Mouse (Mus musculus) stomach, embryonic 14.5 days (tissue): ENCODE data around the gene Mgat2. TPM values are rescaled to one million over a fixed set of nuclear protein-coding genes. Genes with fewer than 3 reads are reported as not detected.

ENCODE experiments used
- ATAC-seq: fragments of 200-750 bp; cut with Nextera tagmentation; 2 replicates; pipeline ENCODE4 v1.8.0; 2017; ENCODE audit warnings: low read depth, moderate TSS enrichment; ENCODE audit not compliant: insufficient number of reproducible peaks, insufficient read depth, low FRiP score
- H3K27ac ChIP-seq: fragments of 300-500 bp; sonication (generic); 2 replicates; pipeline ENCODE4 v1.5.1; 2014; ENCODE audit warnings: mild to moderate bottlenecking, low read length, moderate library complexity, mixed read lengths
- H3K27me3 ChIP-seq: fragments of 300-500 bp; sonication (generic); 2 replicates; pipeline ENCODE4 v1.6.1; 2014; ENCODE audit warnings: low read length, control low read depth, mixed read lengths; ENCODE audit not compliant: control insufficient read depth, insufficient read depth
- H3K36me3 ChIP-seq: fragments of 300-500 bp; sonication (generic); 2 replicates; pipeline ENCODE4 v1.6.1; 2014; ENCODE audit warnings: mild to moderate bottlenecking, control low read depth, low read length, moderate library complexity, mixed read lengths; ENCODE audit not compliant: control insufficient read depth, insufficient read depth
- H3K4me1 ChIP-seq: fragments of 300-500 bp; sonication (generic); 2 replicates; pipeline ENCODE4 v1.6.1; 2014; ENCODE audit warnings: low read length, control low read depth, mixed read lengths; ENCODE audit not compliant: control insufficient read depth, insufficient read depth
- H3K4me2 ChIP-seq: fragments of 300-500 bp; sonication (generic); replicated peaks from 2 replicates; pipeline ENCODE4 v1.6.1; 2014; ENCODE audit warnings: low read depth, low read length, control low read depth
- H3K4me3 ChIP-seq: fragments of 300-500 bp; sonication (generic); 2 replicates; pipeline ENCODE4 v1.5.1; 2014; ENCODE audit warnings: low read depth, low read length, control low read depth
- H3K9ac ChIP-seq: fragments of 300-500 bp; sonication (generic); replicated peaks from 2 replicates; pipeline ENCODE4 v1.6.1; 2014; ENCODE audit warnings: low read depth, mild to moderate bottlenecking, control low read depth, low read length, moderate library complexity, mixed read lengths
- H3K9me3 ChIP-seq: fragments of 300-500 bp; sonication (generic); 2 replicates; pipeline ENCODE4 v1.6.1; 2016; ENCODE audit warnings: low read depth, low read length, control low read depth; ENCODE audit not compliant: control insufficient read depth
- WGBS: fragments of 180-500 bp; shearing (Covaris S2); extraction: QIAGEN DNeasy Blood & Tissue Kit; methylation state at CpG from one replicate; pipeline ENCODE4 v1.1.7; 2014; 5-methylcytosine and 5-hydroxymethylcytosine counted together
- polyA plus RNA-seq: library from polyadenylated mRNA; unstranded; fragments of >200 nt; fragmentation: Nextera tagmentation; extraction: Ambion mirVana; gene quantifications from 2 replicates; pipeline ENCODE4 v1.2.1, GENCODE M21; 2014

The Mgat2 gene
- polyA plus RNA-seq, 1 experiment from 2014 or later: 42.6 TPM

DNA sequence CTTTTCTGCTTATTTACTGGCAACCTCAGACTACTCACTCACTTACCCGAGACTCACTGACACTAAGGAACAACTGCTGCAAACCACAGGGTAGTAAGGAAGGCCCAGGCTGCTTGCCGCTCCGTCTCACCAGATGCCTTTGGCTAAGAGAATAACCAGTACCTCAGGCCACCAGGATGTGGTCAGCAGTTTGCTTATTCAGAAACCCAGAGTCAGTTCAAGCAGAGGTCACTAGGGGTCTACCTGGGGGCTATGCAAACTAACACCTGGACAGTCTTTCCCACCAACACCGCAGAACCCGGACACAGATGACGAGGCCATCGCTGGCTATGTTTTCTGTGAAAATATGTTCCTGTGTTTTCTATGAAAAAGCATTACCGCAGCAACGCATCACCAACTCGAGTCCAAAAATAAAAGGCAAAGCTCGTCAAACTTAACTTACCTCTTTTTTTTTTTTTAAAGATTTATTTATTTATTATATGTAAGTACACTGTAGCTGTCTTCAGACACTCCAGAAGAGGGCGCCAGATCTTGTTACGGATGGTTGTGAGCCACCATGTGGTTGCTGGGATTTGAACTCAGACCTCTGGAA, 29.3 kb downstream of the Mgat2 start:
- Histone ChIP-seq H3K36me3 (peaks cover 38% of the 10 kb centered on the region), H3K9me3 (no peaks in the 10 kb centered on the region)

DNA sequence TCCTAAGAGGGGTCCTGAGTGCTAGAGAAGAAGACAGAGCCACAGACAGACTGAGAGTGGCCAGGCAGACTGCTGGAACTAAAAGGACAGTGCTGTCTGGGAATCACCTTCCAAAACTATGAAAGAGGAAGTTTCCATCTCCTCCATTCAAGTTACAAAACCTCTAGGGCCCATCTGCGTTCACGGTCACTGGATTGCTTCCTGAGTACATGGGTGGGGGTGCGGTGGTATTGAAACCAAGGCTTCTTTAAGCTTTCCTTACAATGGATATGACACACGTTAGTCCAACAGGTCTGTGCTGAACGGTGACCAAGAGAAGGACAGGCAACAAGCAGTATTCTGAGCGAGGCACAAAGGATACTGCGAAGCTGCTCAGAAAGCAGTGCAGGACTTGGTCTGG, 30.4 kb downstream of the Mgat2 start:
- ATAC-seq: no peak
- H3K4me2 ChIP-seq: no peak overlapping the region
- H3K27me3 ChIP-seq: no peaks in the 10 kb centered on the region
- 96% methylated on average over 7 of the region's 7 CpGs for WGBS
- no peak overlapping the region for H3K9ac ChIP-seq
- H3K4me3 ChIP-seq: no peak overlapping the region
- no peaks in the 10 kb centered on the region for H3K9me3 ChIP-seq
- no peaks in the 10 kb centered on the region for H3K4me1 ChIP-seq
- H3K36me3 ChIP-seq: peaks cover 35% of the 10 kb centered on the region
- H3K27ac ChIP-seq: no peak overlapping the region

More for the DNA sequence above, 29.3 kb downstream of the Mgat2 start:
- Histone ChIP-seq H3K27me3 (no peaks in the 10 kb centered on the region), H3K4me1 (no peaks in the 10 kb centered on the region), H3K27ac (no peak overlapping the region), H3K4me3 (no peak overlapping the region), H3K9ac (no peak overlapping the region), H3K4me2 (no peak overlapping the region)
- 95% methylated on average over 13 of the region's 13 CpGs for WGBS
- ATAC-seq: no peak

DNA sequence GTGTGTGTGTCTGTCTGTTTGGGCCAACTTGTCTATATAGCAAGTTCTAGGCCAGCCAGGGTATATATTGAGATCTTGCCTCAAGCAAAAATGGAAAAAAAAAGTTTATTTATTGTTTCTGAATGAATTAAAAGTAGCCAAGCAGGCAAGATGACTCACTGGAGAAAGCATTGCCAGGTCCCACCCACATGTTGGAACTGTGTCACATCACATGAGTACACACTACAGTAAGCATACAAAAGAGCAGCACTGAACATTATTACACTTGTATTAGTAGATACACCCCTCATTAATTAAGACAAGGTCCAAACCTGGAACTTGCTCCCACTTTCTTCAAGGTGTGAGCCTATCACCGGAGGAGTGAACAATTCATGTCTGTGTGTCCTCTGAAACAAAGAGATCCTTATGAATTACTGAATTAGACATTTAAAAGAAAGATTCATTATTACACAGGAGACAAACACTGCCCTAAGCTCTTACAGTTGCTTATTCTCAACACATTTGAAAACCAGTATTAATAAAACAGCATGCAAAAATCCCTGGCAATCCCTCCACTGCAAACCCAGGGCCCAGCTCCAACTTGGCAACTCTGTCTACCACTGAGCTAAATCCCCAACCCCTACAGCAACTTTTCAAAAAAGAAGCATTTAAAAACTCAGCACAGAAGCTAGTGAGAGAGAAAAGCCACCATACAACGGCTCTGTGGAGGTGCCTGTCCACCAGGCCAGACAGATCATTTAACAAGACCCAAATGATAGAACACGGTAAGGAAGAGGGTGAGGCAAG, 31.2 kb downstream of the Mgat2 start:
- no peak overlapping the region for H3K4me2 ChIP-seq
- no peak overlapping the region for H3K4me3 ChIP-seq
- no peak overlapping the region for H3K9ac ChIP-seq
- no peak for ATAC-seq
- 90% methylated on average over 3 of the region's 3 CpGs for WGBS
- peaks cover 30% of the 10 kb centered on the region for H3K36me3 ChIP-seq
- H3K27ac ChIP-seq: no peak overlapping the region
- H3K9me3 ChIP-seq: no peaks in the 10 kb centered on the region
- H3K27me3 ChIP-seq: no peaks in the 10 kb centered on the region
- no peaks in the 10 kb centered on the region for H3K4me1 ChIP-seq

DNA sequence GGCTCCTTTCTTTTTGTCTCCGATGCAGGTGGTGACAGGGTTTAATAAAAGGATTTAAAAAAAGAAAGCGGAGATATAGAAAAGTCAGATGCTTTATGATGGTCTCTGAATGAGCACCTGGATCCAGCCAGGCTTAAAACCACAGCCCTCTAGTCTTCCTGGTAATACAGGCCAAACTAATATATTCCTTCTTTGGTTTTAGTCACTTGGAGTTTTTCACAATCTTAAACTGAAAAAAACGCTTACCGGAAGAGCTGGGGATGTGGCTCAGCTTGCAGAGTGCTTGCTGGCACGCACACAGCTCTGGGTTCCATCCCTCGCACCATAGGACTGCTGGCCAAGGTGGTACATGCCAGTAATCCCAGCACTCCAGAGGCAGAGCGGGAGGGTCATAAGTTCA, 32.6 kb downstream of the Mgat2 start:
- no peak overlapping the region for H3K9ac ChIP-seq
- H3K27ac ChIP-seq: no peak overlapping the region
- H3K4me1 ChIP-seq: no peaks in the 10 kb centered on the region
- H3K4me3 ChIP-seq: no peak overlapping the region
- H3K27me3 ChIP-seq: no peaks in the 10 kb centered on the region
- H3K4me2 ChIP-seq: no peak overlapping the region
- no peak for ATAC-seq
- no peaks in the 10 kb centered on the region for H3K9me3 ChIP-seq
- 92% methylated on average over 7 of the region's 7 CpGs for WGBS
- H3K36me3 ChIP-seq: peaks cover 36% of the 10 kb centered on the region

DNA sequence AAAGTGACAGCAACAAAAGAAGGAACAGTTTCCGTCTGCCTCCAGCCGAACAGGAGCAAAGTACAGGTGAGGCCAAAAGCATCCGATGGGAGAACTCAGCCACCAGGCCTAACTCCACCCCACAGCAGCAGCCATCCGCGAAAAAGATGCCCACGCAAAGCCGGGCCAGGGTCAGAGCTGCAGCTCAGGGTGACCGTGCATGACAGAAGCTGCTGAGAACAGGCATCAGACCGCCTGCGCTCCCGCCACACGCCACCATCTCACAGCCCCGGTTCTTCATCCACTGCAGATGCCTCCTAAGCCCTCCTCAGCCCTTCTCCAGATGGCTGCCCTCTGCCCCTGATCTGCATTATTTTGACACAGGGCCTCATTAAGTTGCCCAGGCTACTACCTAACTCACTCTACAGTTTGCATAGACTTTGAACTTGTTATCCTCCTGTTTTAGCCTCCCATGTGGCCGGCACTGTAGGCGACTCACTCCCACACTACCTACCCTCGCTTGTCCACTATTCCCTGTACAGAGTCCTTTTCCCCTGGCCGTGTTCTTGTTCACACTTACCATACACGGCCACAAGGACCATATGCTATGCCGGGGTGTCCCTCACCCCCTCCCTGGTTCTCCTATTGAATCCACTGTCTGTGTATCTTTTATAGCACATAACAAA, 36.8 kb downstream of the Mgat2 start:
- Histone ChIP-seq H3K4me1 (no peaks in the 10 kb centered on the region), H3K27me3 (no peaks in the 10 kb centered on the region), H3K4me3 (no peak overlapping the region), H3K9me3 (no peaks in the 10 kb centered on the region), H3K36me3 (peaks cover 28% of the 10 kb centered on the region), H3K27ac (no peak overlapping the region), H3K9ac (no peak overlapping the region), H3K4me2 (no peak overlapping the region)
- ATAC-seq: no peak
- 90% methylated on average over 19 of the region's 19 CpGs for WGBS

DNA sequence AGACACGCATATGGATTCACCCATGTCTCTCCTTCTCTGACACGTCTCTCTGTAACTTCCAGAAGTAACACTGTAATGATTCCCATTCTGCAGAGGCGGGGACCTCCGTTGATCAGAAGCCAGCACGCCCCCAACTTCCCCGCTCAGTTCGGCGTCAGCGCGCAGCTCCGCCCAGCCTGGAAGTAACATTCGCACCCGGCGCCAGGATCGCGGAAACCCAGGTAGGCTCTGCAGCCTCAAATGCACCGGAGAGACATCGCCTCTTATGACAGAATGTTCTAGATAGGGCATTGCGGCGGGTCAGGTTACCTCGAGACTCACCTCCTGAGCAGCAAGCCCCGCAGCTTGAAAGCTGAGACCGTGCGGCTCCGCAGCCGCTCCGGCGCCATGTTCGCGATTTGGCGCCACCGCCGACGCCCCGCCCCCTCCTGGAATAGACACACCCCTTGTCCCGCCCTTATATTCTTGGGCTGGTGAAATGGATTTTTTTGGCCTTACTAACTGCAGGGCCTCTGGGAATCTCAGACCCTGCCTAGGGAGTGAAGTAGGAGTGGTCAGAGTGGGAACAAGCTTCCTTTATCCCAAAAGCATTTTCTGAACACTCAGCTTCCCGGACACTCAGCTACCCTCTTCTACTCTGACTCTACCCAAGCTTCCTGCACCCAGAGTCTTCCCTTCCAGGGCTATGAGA, 44.0 kb downstream of the Mgat2 start, which contains the start of gene Pole2:
Gene Pole2 (minus strand): TSS at position 420 of the 691 bp plus-strand sequence.
- H3K9me3 ChIP-seq: no peaks in the 10 kb centered on the region
- peak within 1 kb of the TSS; percentile 23 for H3K9ac ChIP-seq
- no peaks in the 10 kb centered on the region; the same call in 1 of the 2 replicates for H3K36me3 ChIP-seq
- H3K27ac ChIP-seq: peak within 1 kb of the TSS; percentile 90
- ATAC-seq: peak; percentile 96
- WGBS: under 1% methylated on average over 37 of the region's 37 CpGs
- peak within 1 kb of the TSS; percentile 39 for H3K4me2 ChIP-seq
- peak within 1 kb of the TSS; percentile 60 for H3K4me3 ChIP-seq
- no peaks in the 10 kb centered on the region for H3K27me3 ChIP-seq
- peaks cover 4% of the 10 kb centered on the region; the same call in 1 of the 2 replicates for H3K4me1 ChIP-seq

DNA sequence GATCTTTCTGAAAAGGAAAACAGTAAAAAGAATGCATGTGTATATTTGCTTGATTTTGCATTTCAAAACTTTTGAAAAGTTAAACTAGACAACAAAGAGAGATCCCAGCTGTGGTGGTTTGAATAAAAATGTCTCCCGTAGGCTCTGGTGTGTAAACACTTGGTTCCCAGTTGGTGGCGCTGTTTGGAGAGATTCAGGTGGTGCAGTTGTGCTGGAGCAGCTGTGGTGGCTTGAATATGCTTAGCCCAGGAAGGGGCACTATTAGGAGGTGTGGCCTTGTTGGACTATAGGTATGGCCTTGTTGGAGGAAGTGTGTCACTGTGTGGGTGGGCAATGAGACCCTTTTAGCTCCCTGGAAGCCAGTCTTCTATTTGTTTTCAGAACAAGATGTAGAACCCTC, 45.3 kb downstream of the Mgat2 start:
- ATAC-seq: no peak
- Histone ChIP-seq H3K27ac (no peak overlapping the region), H3K9me3 (no peaks in the 10 kb centered on the region), H3K27me3 (no peaks in the 10 kb centered on the region), H3K4me2 (no peak overlapping the region), H3K9ac (no peak overlapping the region), H3K4me3 (no peak overlapping the region), H3K36me3 (no peaks in the 10 kb centered on the region; the same call in 1 of the 2 replicates), H3K4me1 (peaks cover 4% of the 10 kb centered on the region; the same call in 1 of the 2 replicates)
- 63% methylated on average over 2 of the region's 2 CpGs for WGBS

DNA sequence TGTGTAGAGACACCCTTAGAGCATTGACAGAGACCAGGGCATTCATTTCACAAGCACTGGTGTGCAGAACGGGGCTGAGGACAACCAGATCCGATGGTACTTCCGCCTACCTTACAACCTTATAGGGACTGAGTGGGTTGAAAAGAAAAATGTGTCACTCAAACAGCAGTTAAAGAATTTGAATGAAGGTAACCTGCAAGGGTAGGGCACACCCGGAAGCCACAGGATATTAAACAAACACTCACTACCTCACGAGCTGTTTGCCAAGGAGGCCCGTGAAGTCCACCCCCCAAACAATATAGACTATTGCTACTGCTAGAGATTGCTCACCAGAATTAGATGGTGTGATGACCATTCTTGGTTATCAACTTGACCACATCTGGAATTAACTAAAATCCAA, 51.8 kb downstream of the Mgat2 start:
- H3K4me3 ChIP-seq: no peak overlapping the region
- H3K36me3 ChIP-seq: no peaks in the 10 kb centered on the region
- no peak overlapping the region for H3K27ac ChIP-seq
- no peak overlapping the region for H3K4me2 ChIP-seq
- peaks cover under 1% of the 10 kb centered on the region; the same call in 1 of the 2 replicates for H3K4me1 ChIP-seq
- H3K9ac ChIP-seq: no peak overlapping the region
- peak; percentile 53; the same call in 1 of the 2 replicates for ATAC-seq
- no peaks in the 10 kb centered on the region for H3K27me3 ChIP-seq
- WGBS: 78% methylated on average over 6 of the region's 6 CpGs
- H3K9me3 ChIP-seq: no peaks in the 10 kb centered on the region
